Mouse (Mus musculus): Measurements from ENCODE around the gene Wdr18. TPM values are rescaled to one million over a fixed set of nuclear protein-coding genes. Genes with fewer than 3 reads are reported as not detected.

Wdr18 gene
- total RNA-seq, 2 experiments from 2014 or later = 37.2 to 40.1 TPM

DNA sequence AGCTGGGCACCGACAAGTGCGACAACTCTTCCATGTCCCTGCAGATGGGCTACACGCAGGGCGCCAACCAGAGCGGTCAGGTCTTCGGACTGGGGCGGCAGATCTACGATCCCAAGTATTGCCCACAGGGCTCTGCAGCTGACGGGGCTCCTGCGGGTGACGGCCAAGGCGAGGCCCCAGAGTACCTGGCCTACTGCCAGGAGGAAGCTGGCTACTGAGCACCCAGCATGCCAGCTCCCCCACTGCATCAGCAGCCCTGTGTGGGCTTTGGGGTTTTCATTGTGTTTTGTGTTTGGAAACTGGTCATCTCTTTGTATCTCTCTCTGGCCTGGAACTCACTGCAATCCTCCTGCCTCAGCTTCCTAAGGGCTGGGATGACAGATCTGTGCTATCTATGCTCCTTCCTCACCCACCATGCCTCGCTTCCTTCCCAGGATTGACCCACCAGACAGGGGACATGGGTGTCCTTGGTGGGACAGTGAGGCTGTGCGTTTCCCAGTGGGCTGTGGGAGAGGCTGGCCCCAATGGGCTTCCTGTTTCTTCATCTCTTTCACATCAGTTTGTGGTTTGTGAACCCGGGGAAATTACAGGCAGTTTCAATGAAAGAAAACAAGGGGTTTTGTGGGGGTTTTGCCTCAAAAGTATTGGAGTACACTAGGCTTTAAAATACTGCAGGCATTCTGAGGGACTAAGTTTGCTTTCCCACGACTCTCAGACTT, 34.6 kb downstream of the Wdr18 start:
- DNase-seq (ENCODE audit: low spot score in 2 of 2) = no peak

DNA sequence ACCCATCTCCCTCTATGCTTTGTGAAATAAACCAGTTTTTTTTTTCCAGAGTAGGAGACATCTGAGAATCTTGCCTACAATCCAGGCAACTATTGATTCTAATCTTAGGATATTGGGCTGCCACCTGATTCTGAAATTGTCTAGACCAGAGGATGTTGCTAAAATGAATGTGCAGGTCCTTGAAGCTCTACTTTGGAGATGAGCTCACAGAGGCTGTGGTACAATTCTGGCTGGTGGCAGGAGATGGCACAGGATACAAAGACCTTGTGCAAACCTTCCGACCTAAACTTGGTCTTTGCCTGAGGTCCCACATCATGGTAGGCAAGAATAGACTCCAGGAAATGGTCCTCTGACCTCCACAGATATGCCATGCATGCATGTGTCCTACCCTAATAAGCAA, 35.7 kb downstream of the Wdr18 start:
- DNase-seq (ENCODE audit: low spot score in 2 of 2) = no peak

DNA sequence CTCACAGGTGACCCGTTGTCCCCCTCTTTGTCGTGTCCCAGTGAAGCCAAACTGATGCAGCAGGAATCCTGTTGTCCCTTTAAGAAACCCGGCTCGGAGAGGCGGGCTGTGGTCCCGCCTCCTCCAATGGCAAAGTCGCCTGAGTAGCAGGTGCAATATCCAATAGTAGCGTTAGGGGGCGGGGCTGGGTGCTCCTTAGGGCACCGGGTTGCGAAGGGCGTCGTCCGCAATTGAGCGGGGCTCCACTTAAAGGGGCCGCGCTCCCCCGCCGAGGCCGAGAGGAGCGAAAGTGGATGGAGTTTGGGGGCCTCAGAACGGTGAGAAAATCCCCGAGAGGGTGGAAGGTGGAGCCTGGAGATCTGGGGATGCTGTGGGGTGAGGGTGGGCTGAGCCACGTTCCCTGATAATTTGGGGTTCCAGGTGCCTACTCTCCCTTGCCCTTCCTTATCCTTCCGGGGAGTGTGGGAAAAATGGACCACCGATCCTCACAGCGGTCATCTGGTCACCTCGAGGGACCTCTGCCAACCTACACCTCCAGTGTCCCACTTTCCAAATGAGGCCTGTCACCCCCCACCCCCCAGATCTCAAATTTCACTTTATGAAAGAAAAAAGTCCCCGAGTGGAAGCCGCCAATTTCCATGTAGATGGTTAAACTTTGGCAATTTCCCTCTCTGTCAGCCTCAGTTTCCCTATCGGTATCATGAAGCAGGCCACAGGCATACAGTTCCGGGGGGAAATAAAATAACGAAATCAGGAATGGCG, 36.5 kb downstream of the Wdr18 start, which contains the start of gene Abca7:
Gene Abca7 (plus strand): TSS at position 223 of the 762 bp plus-strand sequence.
- peak; percentile 94 to 97 for DNase-seq (ENCODE audit: low spot score in 2 of 2)

DNA sequence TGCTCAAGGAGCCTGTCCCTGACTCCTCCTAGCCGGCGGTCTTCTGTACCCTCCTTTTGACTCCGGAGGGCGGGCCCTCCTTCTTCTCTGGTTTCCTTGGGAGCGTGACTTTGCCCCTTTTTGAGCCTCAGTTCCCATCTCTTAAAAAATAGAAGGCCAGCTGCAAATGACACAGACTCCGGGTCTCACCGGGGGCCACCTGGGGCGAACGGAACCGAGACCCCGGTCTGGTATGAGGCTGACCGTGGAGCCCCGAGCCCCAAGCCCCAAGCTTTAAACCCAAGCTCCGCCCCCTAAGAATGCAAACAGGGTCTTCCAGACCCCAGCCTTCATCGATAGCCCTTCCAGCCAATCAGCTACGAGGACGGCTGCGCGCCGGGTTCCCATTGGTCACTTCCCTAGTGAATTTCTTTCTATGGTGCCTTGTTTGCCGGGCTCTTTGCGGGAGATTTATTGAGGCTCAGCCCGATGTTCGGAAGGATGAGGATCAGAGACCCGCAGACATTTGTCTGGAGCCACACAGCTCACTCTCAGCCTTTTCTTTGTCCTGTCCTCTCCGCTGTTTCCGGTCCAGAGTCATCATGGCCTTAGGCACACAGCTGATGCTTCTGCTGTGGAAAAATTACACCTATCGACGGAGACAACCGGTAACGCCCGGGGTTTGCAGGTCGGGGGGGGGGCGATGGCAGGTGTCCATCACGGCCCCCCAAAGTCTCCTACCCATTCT, 37.2 kb downstream of the Wdr18 start:
- DNase-seq (ENCODE audit: low spot score in 2 of 2) = peak in 1 of 2 experiments; percentile 53

DNA sequence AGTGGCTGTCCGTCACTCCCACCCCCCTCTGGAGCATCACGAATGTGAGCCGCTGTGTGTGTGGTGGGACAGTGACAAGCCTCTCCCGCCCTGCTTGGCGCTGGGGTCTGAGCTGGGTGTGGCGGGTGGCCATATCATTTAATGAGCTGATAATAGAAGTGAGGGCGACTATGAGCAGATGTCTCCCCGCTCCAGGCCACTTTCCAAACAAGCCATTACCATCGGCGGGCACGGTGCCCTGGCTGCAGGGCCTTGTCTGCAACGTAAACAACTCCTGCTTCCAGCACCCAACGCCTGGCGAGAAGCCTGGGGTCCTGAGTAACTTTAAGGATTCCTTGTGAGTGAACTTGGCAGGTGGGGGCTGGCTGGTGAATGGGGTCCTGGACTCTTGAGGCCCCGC, 37.9 kb downstream of the Wdr18 start:
- DNase-seq (ENCODE audit: low spot score in 2 of 2) = no peak

DNA sequence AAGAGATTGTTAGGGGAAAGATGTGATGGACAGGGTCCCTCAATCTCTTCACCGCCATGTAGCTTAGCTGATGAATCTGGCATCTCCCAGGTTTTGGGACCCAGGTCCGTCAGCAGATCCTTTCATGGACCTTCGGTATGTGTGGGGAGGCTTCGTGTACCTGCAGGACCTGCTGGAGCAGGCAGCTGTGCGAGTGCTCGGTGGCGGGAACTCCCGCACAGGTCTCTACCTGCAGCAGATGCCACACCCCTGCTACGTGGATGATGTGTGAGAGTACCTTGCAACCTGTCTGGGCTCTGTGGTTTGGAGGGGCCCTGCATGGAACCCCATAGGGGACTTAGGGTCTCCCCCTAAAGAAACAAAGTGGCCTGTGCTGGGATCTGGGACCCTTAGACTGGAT, 42.0 kb downstream of the Wdr18 start:
- no peak for DNase-seq (ENCODE audit: low spot score in 2 of 2)

DNA sequence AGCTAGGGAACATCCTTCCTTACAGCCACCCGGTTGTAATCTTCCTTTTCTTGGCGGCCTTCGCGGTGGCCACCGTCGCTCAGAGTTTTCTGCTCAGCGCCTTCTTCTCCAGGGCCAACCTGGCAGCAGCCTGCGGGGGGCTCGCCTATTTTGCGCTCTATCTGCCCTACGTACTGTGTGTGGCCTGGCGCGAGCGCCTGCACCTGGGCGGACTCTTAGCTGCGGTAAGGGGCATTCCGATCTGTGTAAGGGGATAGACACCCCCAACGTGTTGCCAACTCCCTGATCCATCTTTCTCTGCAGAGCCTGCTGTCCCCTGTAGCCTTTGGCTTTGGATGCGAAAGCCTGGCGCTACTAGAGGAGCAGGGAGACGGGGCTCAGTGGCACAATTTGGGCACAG, 42.9 kb downstream of the Wdr18 start:
- no peak for DNase-seq (ENCODE audit: low spot score in 2 of 2)

DNA sequence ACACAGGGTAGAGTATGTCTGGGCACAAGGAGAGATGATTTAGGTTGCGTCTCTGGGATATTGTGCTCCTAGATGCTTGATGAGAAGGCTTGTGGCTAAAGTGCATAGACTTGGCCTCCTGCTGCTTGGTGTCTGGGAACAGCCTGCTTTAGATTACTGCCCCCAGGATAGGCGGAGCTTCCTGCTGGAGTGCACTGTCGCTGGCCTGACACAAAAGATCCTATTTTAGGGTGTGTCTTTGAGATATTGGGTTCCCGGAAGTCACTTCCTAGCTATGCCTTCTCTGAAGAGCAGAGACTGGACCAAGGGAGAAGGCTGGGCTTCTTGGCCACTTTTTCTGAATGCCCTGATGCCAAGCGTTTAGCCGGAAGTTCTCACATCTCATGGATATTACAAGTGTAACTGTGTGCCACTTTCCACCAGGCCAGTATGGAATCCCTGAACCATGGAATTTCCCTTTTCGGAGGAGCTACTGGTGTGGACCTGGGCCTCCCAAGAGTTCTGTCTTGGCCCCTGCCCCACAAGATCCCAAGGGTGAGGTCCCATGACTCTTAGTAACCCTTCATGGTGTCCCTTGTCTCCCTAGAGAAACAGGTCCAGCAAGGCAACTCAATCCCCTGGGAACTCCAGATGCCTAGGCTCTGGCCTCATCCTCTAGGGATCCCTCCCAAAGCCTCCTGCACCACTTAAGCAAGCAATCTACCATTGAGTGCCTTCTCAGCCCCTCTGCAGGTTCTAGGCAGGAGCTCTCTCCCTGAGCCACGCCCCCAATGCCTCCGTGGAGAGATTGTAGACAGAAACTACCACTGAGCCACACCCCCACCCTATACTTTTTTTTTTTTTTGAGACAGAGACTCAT, 43.7 kb downstream of the Wdr18 start:
- no peak for DNase-seq (ENCODE audit: low spot score in 2 of 2)

DNA sequence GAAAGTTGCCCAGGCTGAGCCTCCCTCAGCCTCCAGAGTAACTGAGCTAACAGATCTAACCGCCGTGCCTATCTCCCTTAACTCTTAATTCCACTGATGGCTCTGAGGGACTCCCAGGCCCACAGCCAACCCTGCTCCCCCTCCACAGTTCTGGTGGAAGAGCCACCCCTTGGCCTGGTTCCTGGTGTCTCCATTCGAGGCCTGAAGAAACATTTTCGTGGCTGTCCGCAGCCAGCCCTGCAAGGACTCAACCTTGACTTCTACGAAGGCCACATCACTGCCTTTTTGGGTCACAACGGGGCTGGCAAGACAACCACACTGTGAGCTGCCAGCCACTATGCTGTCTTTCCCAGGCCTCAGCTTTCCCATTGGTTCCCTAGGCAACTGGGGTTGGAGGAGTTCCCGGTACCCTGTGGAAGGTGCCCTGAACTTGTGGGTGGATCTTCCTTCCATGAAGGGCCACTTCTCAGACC, 44.3 kb downstream of the Wdr18 start:
- DNase-seq (ENCODE audit: low spot score in 2 of 2) = peak in 1 of 2 experiments; percentile 50

DNA sequence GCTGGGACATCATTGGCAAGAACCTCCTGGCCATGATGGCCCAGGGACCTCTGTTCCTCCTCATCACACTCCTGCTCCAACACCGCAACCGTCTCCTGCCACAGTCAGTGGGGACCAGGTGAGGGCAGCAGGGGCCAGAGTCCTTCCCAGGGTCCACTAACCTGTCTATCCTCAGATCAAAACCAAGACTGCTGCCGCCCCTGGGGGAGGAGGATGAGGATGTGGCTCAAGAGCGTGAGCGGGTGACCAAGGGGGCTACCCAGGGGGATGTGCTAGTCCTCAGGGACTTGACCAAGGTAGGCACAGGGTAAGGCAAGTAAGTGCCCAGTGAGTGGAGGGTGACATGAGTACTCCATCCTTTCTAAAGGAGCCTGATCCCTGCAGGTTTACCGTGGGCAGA, 51.8 kb downstream of the Wdr18 start:
- DNase-seq (ENCODE audit: low spot score in 2 of 2) = no peak

DNA sequence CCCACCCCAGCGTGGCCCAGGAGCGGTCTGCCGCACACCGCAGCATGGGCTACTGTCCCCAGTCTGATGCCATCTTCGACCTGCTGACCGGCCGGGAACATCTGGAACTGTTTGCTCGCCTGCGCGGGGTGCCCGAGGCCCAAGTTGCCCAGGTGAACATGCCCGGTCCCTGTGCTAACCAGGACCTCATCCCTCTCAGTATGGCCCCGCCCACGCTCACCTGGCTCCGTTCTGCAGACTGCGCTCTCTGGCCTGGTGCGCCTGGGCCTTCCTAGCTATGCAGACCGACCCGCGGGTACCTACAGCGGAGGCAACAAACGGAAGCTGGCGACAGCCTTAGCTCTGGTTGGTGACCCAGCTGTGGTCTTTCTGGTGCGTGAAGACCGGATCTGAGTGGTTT, 53.7 kb downstream of the Wdr18 start:
- no peak for DNase-seq (ENCODE audit: low spot score in 2 of 2)

DNA sequence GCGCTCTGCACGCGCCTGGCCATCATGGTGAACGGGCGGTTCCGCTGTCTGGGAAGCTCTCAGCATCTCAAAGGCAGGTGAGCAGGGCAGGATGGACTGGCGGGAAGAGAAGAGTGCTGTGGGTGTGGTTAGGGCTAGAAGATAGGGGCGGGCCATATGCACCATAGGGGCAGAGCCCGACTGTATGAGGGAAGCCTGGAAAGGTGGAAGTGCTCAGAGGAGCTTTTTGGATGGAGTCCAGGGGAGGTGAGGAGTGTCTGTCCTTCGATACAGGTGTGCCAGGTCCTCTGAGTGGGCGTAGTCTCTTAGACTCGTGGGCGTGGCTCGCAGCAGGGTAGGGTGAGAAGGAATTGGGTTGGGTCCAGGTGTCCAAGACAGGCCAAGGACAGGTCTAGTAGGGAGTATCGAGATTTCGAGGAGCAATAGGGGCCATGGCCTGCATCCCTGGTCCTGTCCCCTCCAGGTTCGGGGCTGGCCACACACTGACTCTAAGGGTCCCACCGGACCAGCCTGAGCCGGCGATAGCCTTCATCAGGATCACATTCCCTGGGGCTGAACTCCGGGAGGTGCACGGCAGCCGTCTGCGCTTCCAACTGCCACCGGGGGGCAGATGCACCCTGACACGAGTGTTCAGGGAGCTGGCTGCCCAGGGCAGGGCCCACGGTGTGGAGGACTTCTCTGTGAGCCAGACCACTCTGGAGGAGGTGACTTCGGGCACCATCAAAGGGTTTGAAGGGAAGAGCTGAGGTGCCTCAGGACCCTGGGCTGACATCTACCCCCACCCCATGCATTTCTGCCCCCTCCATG, 54.7 kb downstream of the Wdr18 start:
- no peak for DNase-seq (ENCODE audit: low spot score in 2 of 2)

DNA sequence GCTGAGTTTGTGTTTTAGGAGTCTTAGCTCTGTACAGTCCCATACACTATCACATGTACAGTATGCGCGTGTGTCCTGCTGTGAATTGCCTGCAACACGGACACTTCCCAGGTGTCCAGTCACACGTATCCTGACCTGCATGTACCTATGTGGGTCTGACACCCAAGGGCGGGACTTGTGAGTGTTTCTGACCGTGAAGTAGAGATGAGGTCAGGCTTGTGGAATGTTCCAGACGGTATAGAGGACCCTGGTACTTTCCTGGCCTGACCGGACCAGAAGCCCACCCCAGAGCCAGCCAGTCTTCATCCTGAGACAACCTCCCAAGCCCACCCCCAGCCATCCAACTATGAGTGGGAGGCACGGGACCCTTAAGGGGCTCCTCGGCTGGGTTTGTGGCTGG, 55.6 kb downstream of the Wdr18 start:
- DNase-seq (ENCODE audit: low spot score in 2 of 2) = no peak

DNA sequence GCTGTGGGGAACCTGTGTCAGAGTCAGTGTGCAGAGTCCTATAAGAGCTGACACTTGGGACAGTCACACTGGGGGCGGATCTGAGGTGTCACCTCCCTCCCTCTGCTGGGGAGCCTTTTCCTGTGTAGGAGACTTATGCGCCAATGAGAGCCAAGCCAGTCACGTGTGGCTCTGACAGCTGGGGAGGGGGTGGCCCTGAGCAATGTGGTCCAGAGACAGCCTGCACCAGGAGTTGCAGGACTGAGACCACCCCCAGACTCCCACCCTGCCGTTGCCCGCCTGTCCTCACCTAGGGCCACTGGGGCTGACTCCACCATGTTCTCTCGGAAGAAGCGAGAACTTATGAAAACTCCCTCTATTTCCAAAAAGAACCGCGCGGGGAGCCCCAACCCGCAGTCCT, 56.6 kb downstream of the Wdr18 start, which contains the start of gene Arhgap45:
Gene Arhgap45 (plus strand): TSS at position 143 of the 400 bp plus-strand sequence.
- no peak for DNase-seq (ENCODE audit: low spot score in 2 of 2)

DNA sequence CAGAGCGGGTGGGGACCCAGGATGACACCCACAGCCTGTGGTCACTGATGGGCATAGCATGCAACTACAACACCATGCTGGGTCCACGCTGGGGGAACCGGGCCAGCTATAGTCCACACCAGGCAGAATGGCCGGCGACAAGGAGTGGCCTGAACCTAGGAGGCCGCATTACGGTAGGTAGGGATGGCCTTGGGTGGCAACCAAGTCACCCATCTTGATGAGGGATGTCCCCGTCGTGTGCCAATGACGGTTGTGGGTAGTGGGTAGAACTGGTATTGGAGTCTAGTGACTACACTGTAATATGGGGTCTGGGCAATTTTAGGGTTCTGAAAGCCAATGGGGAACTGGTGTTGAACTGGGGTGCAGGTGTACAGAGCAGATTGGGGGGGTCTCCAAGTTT, 57.0 kb downstream of the Wdr18 start:
- DNase-seq (ENCODE audit: low spot score in 2 of 2) = no peak

DNA sequence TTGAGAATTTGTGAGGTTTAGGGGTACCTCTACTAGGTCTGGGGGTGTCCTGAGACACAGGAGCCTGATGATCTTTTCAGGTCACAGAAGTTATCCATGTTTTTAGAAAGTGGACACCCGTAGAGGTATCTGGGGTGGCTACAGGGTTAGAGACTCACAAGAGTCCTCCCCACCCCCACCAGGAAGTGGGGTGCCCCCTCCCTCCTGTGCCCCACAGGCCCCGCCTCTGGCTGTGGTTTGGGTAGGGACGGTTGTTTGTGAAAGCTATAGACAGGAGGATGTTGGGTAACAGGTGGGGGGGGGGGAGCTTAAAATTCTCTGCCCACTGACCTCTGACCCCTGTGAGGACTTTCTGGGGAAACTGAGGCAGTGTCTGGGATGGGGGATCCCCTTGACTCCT, 57.4 kb downstream of the Wdr18 start:
- DNase-seq (ENCODE audit: low spot score in 2 of 2) = no peak

DNA sequence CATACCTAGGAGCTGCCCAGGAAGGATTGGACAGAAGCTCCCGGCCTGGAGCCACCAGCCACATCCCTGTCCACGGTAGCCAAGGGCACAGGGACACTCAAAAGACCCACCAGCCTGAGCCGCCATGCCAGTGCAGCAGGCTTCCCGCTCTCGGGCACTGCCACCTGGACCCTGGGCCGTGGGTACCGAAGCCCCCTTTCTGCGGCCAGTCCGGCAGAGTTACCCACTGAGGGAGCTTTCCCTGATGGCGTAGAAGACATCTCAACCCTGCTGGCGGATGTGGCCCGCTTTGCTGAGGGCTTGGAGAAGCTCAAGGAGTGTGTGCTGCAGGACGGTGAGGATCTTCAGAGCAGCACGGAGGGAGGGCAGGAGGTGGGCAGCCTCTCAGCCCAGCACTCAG, 57.8 kb downstream of the Wdr18 start:
- DNase-seq (ENCODE audit: low spot score in 2 of 2) = no peak

DNA sequence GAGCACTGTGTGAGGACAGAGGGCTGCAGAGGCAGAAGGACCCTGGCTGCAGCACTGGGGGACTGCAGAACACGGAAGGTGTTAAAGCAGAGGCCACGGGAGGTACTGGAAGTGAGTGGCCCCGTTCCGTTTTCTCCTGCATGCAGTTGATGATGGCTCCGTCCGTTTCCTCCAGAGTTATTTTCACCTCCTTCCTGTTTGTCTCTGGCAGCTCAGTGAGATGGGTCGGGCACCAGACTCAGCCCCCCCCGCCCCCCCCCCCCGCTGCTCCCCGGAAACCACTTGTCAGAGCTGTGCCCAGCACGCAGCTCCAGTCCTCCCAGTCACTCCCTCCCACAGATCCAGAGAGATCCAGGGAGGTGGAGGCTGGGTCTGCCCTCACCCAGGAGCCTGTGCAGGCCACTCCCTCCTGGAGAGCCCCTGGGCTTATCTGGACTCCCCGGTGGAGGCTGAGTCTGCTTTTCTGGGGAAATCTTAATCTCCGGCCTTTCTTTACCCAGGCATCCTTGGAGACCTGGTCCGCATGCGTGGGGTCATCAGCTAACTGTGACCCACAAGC, 58.9 kb downstream of the Wdr18 start:
- DNase-seq (ENCODE audit: low spot score in 2 of 2) = no peak

DNA sequence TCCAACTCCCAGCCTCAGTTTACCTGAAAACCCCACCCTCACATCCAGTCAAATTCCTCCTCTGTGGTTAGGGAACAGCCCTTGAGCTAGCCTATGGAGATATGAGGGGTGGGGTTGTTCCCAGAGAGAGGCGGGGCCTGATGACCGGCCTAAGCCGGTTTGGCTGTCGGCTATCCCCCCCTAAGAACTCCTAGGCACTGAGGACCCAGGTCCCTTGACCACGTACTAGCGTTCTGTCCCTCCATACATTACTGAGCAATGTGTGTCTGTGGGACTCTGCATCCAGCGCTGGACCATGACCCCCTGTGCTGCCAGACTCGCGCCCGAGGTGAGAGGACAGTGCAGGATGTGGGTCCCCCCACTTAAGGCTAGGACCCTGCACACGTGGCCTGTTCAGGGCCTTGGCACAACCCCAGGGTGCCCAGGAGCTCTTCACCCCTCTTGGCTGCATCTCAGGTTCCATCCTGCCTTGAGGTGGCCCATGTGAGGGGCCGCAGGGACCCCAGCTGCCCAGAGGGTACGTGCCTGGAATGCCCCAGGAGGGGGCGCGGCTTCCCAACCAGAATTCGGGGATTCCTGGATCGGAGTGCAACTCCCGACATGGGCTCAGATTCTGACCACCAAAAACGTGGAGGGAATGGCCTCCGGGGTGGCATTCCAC, 59.6 kb downstream of the Wdr18 start:
- no peak for DNase-seq (ENCODE audit: low spot score in 2 of 2)
